Mouse (Mus musculus): ENCODE results near the gene 1700084M14Rik.
"Not testable (repeated sequence)": the region's sequence is repeated elsewhere in the genome, so short reads cannot be mapped to it uniquely, and the experiment has no call there.

1700084M14Rik gene

DNA sequence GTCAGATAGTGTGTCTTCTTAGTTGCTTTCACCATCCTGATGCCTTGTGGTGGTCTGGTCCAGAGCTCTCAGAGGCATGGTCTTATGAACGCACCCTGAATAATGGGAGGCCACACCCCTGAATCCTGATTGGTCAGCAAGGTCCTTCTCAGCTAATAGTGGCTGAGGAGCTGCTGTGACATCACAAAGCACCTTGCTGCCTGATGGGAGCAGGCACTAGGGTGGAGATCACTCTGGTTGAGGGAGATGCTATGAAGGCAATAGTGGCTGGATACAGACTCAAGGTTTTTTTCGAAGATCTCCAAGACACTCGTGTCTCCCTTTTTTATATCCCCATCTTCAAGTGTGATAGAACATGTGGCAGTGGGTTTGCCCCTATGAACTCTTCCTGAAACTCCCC lies at the start of gene 1700084M14Rik:
TSS of gene 1700084M14Rik (minus strand) at position 101 of the 400 bp plus-strand sequence.
- not testable (repeated sequence) for DNase-seq (ENCODE audit: low spot score in 2 of 2)
